Mouse (Mus musculus): ENCODE data around the gene Btn2a2.

Btn2a2 gene

GRCm38 (mm10) chr13:23519416-23519815 lies 30.8 kb upstream of the Btn2a2 start:
- peak; percentile 83 for DNase-seq

- peak; percentile 80 for DNase-seq
Observed at GRCm38 (mm10) chr13:23518885-23519284, 30.2 kb upstream of the Btn2a2 start.

- no peak for DNase-seq
Observed at GRCm38 (mm10) chr13:23518295-23518603, 29.6 kb upstream of the Btn2a2 start.

- DNase-seq = peak; percentile 91
Observed at GRCm38 (mm10) chr13:23517603-23518294, 29.1 kb upstream of the Btn2a2 start.

- peak; percentile 88 for DNase-seq
Observed at GRCm38 (mm10) chr13:23516822-23517602, 28.4 kb upstream of the Btn2a2 start.

GRCm38 (mm10) chr13:23515826-23516620 lies 27.4 kb upstream of the Btn2a2 start:
- no peak for DNase-seq

GRCm38 (mm10) chr13:23515281-23515680 lies 26.6 kb upstream of the Btn2a2 start:
- no peak for DNase-seq

- DNase-seq = no peak
Observed at GRCm38 (mm10) chr13:23513517-23513916, 24.9 kb upstream of the Btn2a2 start.

GRCm38 (mm10) chr13:23510127-23510526 lies 21.5 kb upstream of the Btn2a2 start:
- DNase-seq = no peak

- DNase-seq = no peak
Observed at GRCm38 (mm10) chr13:23506819-23507515, 18.3 kb upstream of the Btn2a2 start.

- peak; percentile 24 for DNase-seq
Observed at GRCm38 (mm10) chr13:23506351-23506750, 17.7 kb upstream of the Btn2a2 start.

GRCm38 (mm10) chr13:23505662-23506345 lies 17.1 kb upstream of the Btn2a2 start:
- no peak for DNase-seq

- peak; percentile 33 for DNase-seq
Observed at GRCm38 (mm10) chr13:23503797-23504196, 15.1 kb upstream of the Btn2a2 start.

GRCm38 (mm10) chr13:23502916-23503315 lies 14.3 kb upstream of the Btn2a2 start:
- DNase-seq = no peak

GRCm38 (mm10) chr13:23502031-23502567 lies 13.4 kb upstream of the Btn2a2 start:
- no peak for DNase-seq

GRCm38 (mm10) chr13:23501511-23501910 lies 12.9 kb upstream of the Btn2a2 start:
- DNase-seq = no peak

GRCm38 (mm10) chr13:23500424-23501200 lies 12.0 kb upstream of the Btn2a2 start:
- peak; percentile 54 for DNase-seq

- no peak for DNase-seq
Observed at GRCm38 (mm10) chr13:23499943-23500342, 11.3 kb upstream of the Btn2a2 start.

- DNase-seq = no peak
Observed at GRCm38 (mm10) chr13:23498653-23499052, 10.0 kb upstream of the Btn2a2 start.

GRCm38 (mm10) chr13:23497656-23498321 lies 9.1 kb upstream of the Btn2a2 start:
- DNase-seq = no peak

- DNase-seq = no peak
Observed at GRCm38 (mm10) chr13:23495526-23495925, 6.9 kb upstream of the Btn2a2 start.
